Mouse (Mus musculus) bone marrow macrophage, adult 2 months (primary cell): Measurements from ENCODE around the gene Myo16.

Experiments used
- CTCF ChIP-seq: IDR thresholded peaks from 2 replicates; pipeline ENCODE4 v1.5.1; 2012; ENCODE audit warnings: low read depth, mild to moderate bottlenecking, low read length, moderate library complexity
- POLR2A ChIP-seq: IDR thresholded peaks from 2 replicates; pipeline ENCODE4 v1.6.1; 2012; ENCODE audit warnings: mild to moderate bottlenecking, low read depth, low read length, borderline replicate concordance

DNA sequence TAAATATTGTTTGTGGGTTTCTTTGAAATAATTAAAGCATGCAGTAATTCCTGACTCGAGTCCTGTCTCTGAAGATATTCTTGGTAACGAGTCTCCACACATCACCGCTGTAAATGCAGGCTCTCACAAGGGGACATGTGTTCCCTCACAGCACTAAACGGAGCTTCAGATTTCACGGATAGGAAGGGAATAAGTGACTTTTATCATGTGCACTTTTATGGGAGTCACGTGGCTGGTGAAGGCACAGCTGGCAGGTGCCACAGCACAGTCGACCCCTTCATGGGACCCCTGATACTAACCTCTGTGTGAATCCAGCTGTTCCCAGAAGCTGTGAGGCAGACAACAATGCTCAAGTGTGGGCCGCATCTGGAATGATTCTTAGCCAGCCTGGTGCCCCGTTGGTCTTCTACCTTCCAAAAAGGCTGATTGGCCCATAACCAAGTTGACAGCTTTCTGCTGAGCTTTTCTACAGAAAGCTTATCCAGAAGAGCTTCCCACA, 304.5 kb downstream of the Myo16 start:
- no peak for TF ChIP-seq CTCF
- no peak for TF ChIP-seq POLR2A
